In the genomic region with DNA sequence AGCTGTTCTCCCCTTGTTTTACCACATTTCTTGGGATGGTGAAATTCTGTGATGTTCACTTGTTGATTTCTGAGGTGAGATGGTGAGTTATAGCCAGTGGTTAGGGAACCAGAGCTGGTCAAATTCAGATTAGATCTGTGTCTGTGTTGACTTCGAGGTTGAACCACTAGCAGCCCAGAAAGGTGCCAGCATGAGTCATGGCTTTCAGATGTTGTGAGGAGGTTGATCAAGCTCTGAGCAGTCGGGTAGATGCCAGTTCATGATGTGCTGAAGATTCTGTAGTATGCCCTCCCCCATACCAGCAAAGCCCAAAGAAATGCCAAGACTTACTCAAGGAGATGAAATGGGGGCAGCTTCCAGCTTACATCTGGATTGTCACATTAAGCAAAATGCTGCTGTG, we compare ENCODE assay signal across 23 mouse cellular contexts. TPM values are rescaled to one million over a fixed set of nuclear protein-coding genes. Genes with fewer than 3 reads are reported as not detected.
DNase-seq lines count a peak whose midpoint lies in the region; ATAC-seq and TF ChIP-seq lines count a peak whose summit lies in the region.
"Had no signal": no experiment of that assay in that cellular context is flagged by ENCODE, and none has a peak within 500 bp of the region (broad histone marks: within the 10 kb centered on the region; RNA-seq: fewer than 3 reads in every experiment).

No protein-coding gene starts in this region.

- no peak overlapping the region for H3K27ac ChIP-seq in intestine, embryonic 15.5 days
- no peak overlapping the region for H3K27ac ChIP-seq in intestine, postnatal 0 days (ENCODE audit: low read depth, low read length)
- peak overlapping the region; percentile 2; the same call in 1 of the 2 replicates for H3K27ac ChIP-seq in embryonic fibroblast, embryonic 13.5 days (ENCODE audit: insufficient read depth, low read length)
- H3K27ac ChIP-seq: embryonic facial prominence, embryonic 12.5 days; forebrain, embryonic 12.5 days; gastrocnemius, adult 2 months; hindbrain, embryonic 15.5 days; left cerebral cortex, adult 2 months; liver, embryonic 14.5 days; macrophage; neural tube, embryonic 13.5 days had no signal

- 84% methylated on average over 2 of the region's 2 CpGs for WGBS in intestine, embryonic 15.5 days
- 74% methylated on average over 2 of the region's 2 CpGs for WGBS in intestine, postnatal 0 days

- H3K27me3 ChIP-seq in intestine, embryonic 15.5 days (replicated peaks) = no peaks in the 10 kb centered on the region
- no peaks in the 10 kb centered on the region for H3K27me3 ChIP-seq in intestine, postnatal 0 days (replicated peaks; ENCODE audit: control insufficient read depth, insufficient read depth, low read length)
- H3K27me3 ChIP-seq: embryonic facial prominence, embryonic 12.5 days; forebrain, embryonic 12.5 days; hindbrain, embryonic 15.5 days; neural tube, embryonic 13.5 days; Patski had no signal

- peak; percentile 41 for DNase-seq in right cerebral cortex, adult 18-20 months
- DNase-seq in right cerebral cortex, postnatal 10 days (ENCODE audit: low spot score in 2 of 2) = no peak
- DNase-seq in natural killer cell, adult 2 months (ENCODE audit: low spot score in 2 of 2) = peak; percentile 3 to 10
- no peak for DNase-seq in T-cell, adult 2 months (ENCODE audit: low spot score)
- DNase-seq: cerebellum, postnatal 36 days; gastrocnemius, adult 2 months; heart, postnatal 14 days; kidney, adult 2 months; midbrain, embryonic 14.5 days; thymus, adult 18-20 months had no signal

- H3K4me1 ChIP-seq in intestine, embryonic 15.5 days (replicated peaks) = peaks cover 8% of the 10 kb centered on the region
- H3K4me1 ChIP-seq in intestine, postnatal 0 days (replicated peaks; ENCODE audit: control insufficient read depth, insufficient read depth, low read length) = 0 out of 2 replicates have a peak, but pooled peaks cover 4% of the 10 kb centered on the region
- H3K4me1 ChIP-seq in embryonic fibroblast, embryonic 13.5 days (ENCODE audit: control insufficient read depth, insufficient read depth, low read length) = peaks cover 11% of the 10 kb centered on the region

- H3K36me3 ChIP-seq in intestine, embryonic 15.5 days = no peaks in the 10 kb centered on the region
- peaks cover 10% of the 10 kb centered on the region for H3K36me3 ChIP-seq in intestine, postnatal 0 days (ENCODE audit: control insufficient read depth, insufficient read depth)
- H3K36me3 ChIP-seq: hindbrain, embryonic 15.5 days had no signal

- no peak for TF ChIP-seq CTCF in intestine, postnatal 0 days (IDR thresholded peaks at IDR 0.05; ENCODE audit: low read depth)
- TF ChIP-seq CTCF in embryonic fibroblast, embryonic 13.5 days (IDR thresholded peaks at IDR 0.05; ENCODE audit: borderline replicate concordance, insufficient read depth, low read length) = no peak

- H3K4me2 ChIP-seq in intestine, embryonic 15.5 days (replicated peaks) = 0 out of 2 replicates have a peak overlapping the region, but pooled peaks have one; percentile 41
- H3K4me2 ChIP-seq in intestine, postnatal 0 days (replicated peaks; ENCODE audit: low read depth) = no peak overlapping the region

- ATAC-seq in intestine, embryonic 15.5 days = no peak
- no peak for ATAC-seq in intestine, postnatal 0 days
- no peak for ATAC-seq in granulocyte monocyte progenitor cell, adult 5-6 weeks (replicated peaks; ENCODE audit: poor library complexity, severe bottlenecking)
- ATAC-seq: CD4-positive, CD25-positive, alpha-beta regulatory T cell, adult 4 months; Patski had no signal

- TF ChIP-seq POLR2A in embryonic fibroblast, embryonic 13.5 days (IDR thresholded peaks at IDR 0.05; ENCODE audit: low read depth, low read length) = no peak

- no peak overlapping the region for H3K9ac ChIP-seq in intestine, embryonic 15.5 days
- no peak overlapping the region for H3K9ac ChIP-seq in intestine, postnatal 0 days (ENCODE audit: low read depth, low read length)
- H3K9ac ChIP-seq: hindbrain, embryonic 15.5 days; liver, embryonic 14.5 days had no signal

- no peaks in the 10 kb centered on the region for H3K9me3 ChIP-seq in intestine, embryonic 15.5 days
- H3K9me3 ChIP-seq in intestine, postnatal 0 days (ENCODE audit: control insufficient read depth) = no peaks in the 10 kb centered on the region
- H3K9me3 ChIP-seq: embryonic facial prominence, embryonic 12.5 days; forebrain, embryonic 12.5 days; hindbrain, embryonic 15.5 days; neural tube, embryonic 13.5 days had no signal

- no peak overlapping the region for H3K4me3 ChIP-seq in intestine, embryonic 15.5 days (replicated peaks)
- H3K4me3 ChIP-seq in intestine, postnatal 0 days (ENCODE audit: low read depth, low read length) = no peak overlapping the region
- peak overlapping the region; percentile 51; the same call in 1 of the 2 replicates for H3K4me3 ChIP-seq in embryonic fibroblast, embryonic 13.5 days (ENCODE audit: insufficient read depth, low read length)
- H3K4me3 ChIP-seq: forebrain, embryonic 12.5 days; hindbrain, embryonic 15.5 days; left cerebral cortex, adult 2 months had no signal

RNA-seq across cellular contexts. Expression of gene Golt1b, which starts 2.1 kb away (rescaled TPM):
- polyA plus RNA-seq in intestine, embryonic 15.5 days (2015; fragmentation: Nextera tagmentation; extraction: Ambion mirVana) = 67.4 and 81.8 TPM in 2 replicates
- 29.3 and 30.8 TPM in 2 replicates for polyA plus RNA-seq in intestine, postnatal 0 days (2015; fragmentation: Nextera tagmentation; extraction: Ambion mirVana)
- 78.3 and 88.1 TPM in 2 replicates for polyA plus RNA-seq in embryonic fibroblast, embryonic 13.5 days (2011; ENCODE audit: insufficient read length, low read depth, missing spikeins)
- 27.1 and 32.9 TPM in 2 replicates for total RNA-seq in granulocyte monocyte progenitor cell, adult 5-6 weeks (2014; fragmentation: Nextera tagmentation)
- 35.3 and 36.2 TPM in 2 replicates for total RNA-seq in granulocyte monocyte progenitor cell, adult 5-6 weeks (2017)

RNA-seq across cellular contexts. Expression of gene Recql, which starts 2.2 kb away (rescaled TPM):
- polyA plus RNA-seq in intestine, embryonic 15.5 days (2015; fragmentation: Nextera tagmentation; extraction: Ambion mirVana) = 17.5 and 23.2 TPM in 2 replicates
- polyA plus RNA-seq in intestine, postnatal 0 days (2015; fragmentation: Nextera tagmentation; extraction: Ambion mirVana) = 7.8 and 8.9 TPM in 2 replicates
- polyA plus RNA-seq in embryonic fibroblast, embryonic 13.5 days (2011; ENCODE audit: insufficient read length, low read depth, missing spikeins) = 28.2 and 36.2 TPM in 2 replicates
- 44.0 and 62.4 TPM in 2 replicates for total RNA-seq in granulocyte monocyte progenitor cell, adult 5-6 weeks (2014; fragmentation: Nextera tagmentation)
- 35.8 and 45.6 TPM in 2 replicates for total RNA-seq in granulocyte monocyte progenitor cell, adult 5-6 weeks (2017)

RNA-seq across cellular contexts. Expression of gene Spx, which starts 24.1 kb away (rescaled TPM):
- 0.25 and 0.27 TPM in 2 replicates for polyA plus RNA-seq in intestine, embryonic 15.5 days (2015; fragmentation: Nextera tagmentation; extraction: Ambion mirVana)
- not detected in 2 replicates for polyA plus RNA-seq in intestine, postnatal 0 days (2015; fragmentation: Nextera tagmentation; extraction: Ambion mirVana)
- 1.6 and 2.6 TPM in 2 replicates for polyA plus RNA-seq in embryonic fibroblast, embryonic 13.5 days (2011; ENCODE audit: insufficient read length, low read depth, missing spikeins)
- total RNA-seq in granulocyte monocyte progenitor cell, adult 5-6 weeks (2014; fragmentation: Nextera tagmentation) = not detected in 2 replicates
- total RNA-seq in granulocyte monocyte progenitor cell, adult 5-6 weeks (2017) = 0.09 TPM in 1 of 2 replicates, not detected in the other
- total RNA-seq: gastrocnemius, adult 2 months; heart, postnatal 14 days had no signal
- polyA plus RNA-seq: macrophage had no signal

RNA-seq across cellular contexts. Expression of gene Pyroxd1, which starts 43.6 kb away (rescaled TPM):
- 14.1 and 15.8 TPM in 2 replicates for polyA plus RNA-seq in intestine, embryonic 15.5 days (2015; fragmentation: Nextera tagmentation; extraction: Ambion mirVana)
- 16.2 and 16.6 TPM in 2 replicates for polyA plus RNA-seq in intestine, postnatal 0 days (2015; fragmentation: Nextera tagmentation; extraction: Ambion mirVana)
- 15.3 and 17.8 TPM in 2 replicates for polyA plus RNA-seq in embryonic fibroblast, embryonic 13.5 days (2011; ENCODE audit: insufficient read length, low read depth, missing spikeins)
- total RNA-seq in granulocyte monocyte progenitor cell, adult 5-6 weeks (2014; fragmentation: Nextera tagmentation) = 9.3 and 11.6 TPM in 2 replicates
- total RNA-seq in granulocyte monocyte progenitor cell, adult 5-6 weeks (2017) = 14.0 and 15.3 TPM in 2 replicates

Comparison
In these comparisons a context has a peak if more than half of its experiments do, and no peak if none do; other contexts are left out.
1. DNase-seq: peak in right cerebral cortex, adult 18-20 months (single experiment) and natural killer cell, adult 2 months (2 of 2); none in right cerebral cortex, postnatal 10 days (0 of 2) and T-cell, adult 2 months (single experiment).